Mouse (Mus musculus): Measurements from ENCODE around the gene Pth2. TPM values are rescaled to one million over a fixed set of nuclear protein-coding genes. Genes with fewer than 3 reads are reported as not detected.

Pth2 gene
- total RNA-seq, 2 experiments from 2014 or later, result not detected

- DNase-seq, result no peak
These were observed 27.2 kb upstream of the Pth2 start for GRCm38 (mm10) chr7:45153586-45153985.

GRCm38 (mm10) chr7:45154096-45154992, 26.5 kb upstream of the Pth2 start, which contains the start of the genes Pih1d1 and Aldh16a1:
Gene Pih1d1, plus strand, starts transcription at chr7:45154303.
Gene Aldh16a1, minus strand, starts transcription at chr7:45154584.
- peak; percentile 97 for DNase-seq

- peak; percentile 69 for DNase-seq
These were observed 25.7 kb upstream of the Pth2 start for GRCm38 (mm10) chr7:45154993-45155514.

GRCm38 (mm10) chr7:45155590-45155989, 25.2 kb upstream of the Pth2 start:
- no peak for DNase-seq

GRCm38 (mm10) chr7:45156206-45156605, 24.6 kb upstream of the Pth2 start:
- DNase-seq, result no peak

- no peak for DNase-seq
These were observed 23.3 kb upstream of the Pth2 start for GRCm38 (mm10) chr7:45157459-45157858.

- DNase-seq, result no peak
These were observed 21.8 kb upstream of the Pth2 start for GRCm38 (mm10) chr7:45158991-45159390.

GRCm38 (mm10) chr7:45160316-45160800, 20.4 kb upstream of the Pth2 start:
- DNase-seq, result no peak

GRCm38 (mm10) chr7:45160866-45161265, 19.9 kb upstream of the Pth2 start:
- DNase-seq, result no peak

- DNase-seq, result peak; percentile 92
These were observed 19.0 kb upstream of the Pth2 start for GRCm38 (mm10) chr7:45161612-45162473.

GRCm38 (mm10) chr7:45162551-45162950, 18.2 kb upstream of the Pth2 start:
- DNase-seq, result no peak

GRCm38 (mm10) chr7:45162996-45163615, 17.7 kb upstream of the Pth2 start:
- no peak for DNase-seq

- peak; percentile 53 for DNase-seq
These were observed 16.9 kb upstream of the Pth2 start, which contains the start of gene Slc17a7 for GRCm38 (mm10) chr7:45163735-45164490. Gene Slc17a7, plus strand, starts transcription at chr7:45163949.

- DNase-seq, result no peak
These were observed 16.0 kb upstream of the Pth2 start for GRCm38 (mm10) chr7:45164833-45165232.

GRCm38 (mm10) chr7:45165701-45166100, 15.1 kb upstream of the Pth2 start:
- no peak for DNase-seq

- no peak for DNase-seq
These were observed 13.8 kb upstream of the Pth2 start for GRCm38 (mm10) chr7:45166950-45167401.

- DNase-seq, result no peak
These were observed 12.9 kb upstream of the Pth2 start for GRCm38 (mm10) chr7:45167761-45168445.

- no peak for DNase-seq
These were observed 12.1 kb upstream of the Pth2 start for GRCm38 (mm10) chr7:45168656-45169055.

GRCm38 (mm10) chr7:45169495-45169894, 11.3 kb upstream of the Pth2 start:
- no peak for DNase-seq

- no peak for DNase-seq
These were observed 7.8 kb upstream of the Pth2 start for GRCm38 (mm10) chr7:45172974-45173373.
